ENCODE assay signal across 10 mouse cellular contexts in genomic region chr4:21679624-21680480, GRCm38 (mm10). TPM values are rescaled to one million over a fixed set of nuclear protein-coding genes. Genes with fewer than 3 reads are reported as not detected.
DNase-seq lines count a peak whose midpoint lies in the region; ATAC-seq and TF ChIP-seq lines count a peak whose summit lies in the region.
"Had no signal": no experiment of that assay in that cellular context is flagged by ENCODE, and none has a peak within 500 bp of the region (broad histone marks: within the 10 kb centered on the region; RNA-seq: fewer than 3 reads in every experiment).

No protein-coding gene starts in this region.

- H3K36me3 ChIP-seq in heart, embryonic 13.5 days: no peaks in the 10 kb centered on the region
- H3K36me3 ChIP-seq in embryonic facial prominence, embryonic 10.5 days (replicated peaks): no peaks in the 10 kb centered on the region
- H3K36me3 ChIP-seq in intestine, embryonic 14.5 days (ENCODE audit: control insufficient read depth, insufficient read depth, low read length): no peaks in the 10 kb centered on the region
- H3K36me3 ChIP-seq in midbrain, postnatal 0 days (ENCODE audit: insufficient read depth, low read length): no peaks in the 10 kb centered on the region

- H3K4me2 ChIP-seq in heart, embryonic 13.5 days: peak overlapping the region; percentile 73
- H3K4me2 ChIP-seq in intestine, embryonic 14.5 days (ENCODE audit: low read length): peak overlapping the region; percentile 54
- peak overlapping the region; percentile 36 for H3K4me2 ChIP-seq in midbrain, postnatal 0 days (ENCODE audit: low read depth, low read length, poor library complexity, severe bottlenecking)

- TF ChIP-seq CTCF in midbrain, postnatal 0 days (IDR thresholded peaks at IDR 0.05): no peak

- H3K4me3 ChIP-seq in heart, embryonic 13.5 days: peak overlapping the region; percentile 53
- H3K4me3 ChIP-seq in embryonic facial prominence, embryonic 10.5 days: peak overlapping the region; percentile 56
- H3K4me3 ChIP-seq in intestine, embryonic 14.5 days (ENCODE audit: low read depth, low read length): peak overlapping the region; percentile 36; the same call in 1 of the 2 replicates
- H3K4me3 ChIP-seq in midbrain, postnatal 0 days (ENCODE audit: low read depth, low read length): no peak overlapping the region; the same call in 1 of the 2 replicates

- 3% methylated on average over 42 of the region's 42 CpGs for whole genome bisulfite sequencing in heart, embryonic 13.5 days
- 2% methylated on average over 42 of the region's 42 CpGs for WGBS in embryonic facial prominence, embryonic 10.5 days
- WGBS in intestine, embryonic 14.5 days: 2% methylated on average over 42 of the region's 42 CpGs
- 2% methylated on average over 42 of the region's 42 CpGs for WGBS in midbrain, postnatal 0 days

- peaks cover 17% of the 10 kb centered on the region for H3K4me1 ChIP-seq in heart, embryonic 13.5 days
- H3K4me1 ChIP-seq in embryonic facial prominence, embryonic 10.5 days: peaks cover 19% of the 10 kb centered on the region
- peaks cover 6% of the 10 kb centered on the region; the same call in 1 of the 2 replicates for H3K4me1 ChIP-seq in intestine, embryonic 14.5 days (replicated peaks; ENCODE audit: control insufficient read depth, insufficient read depth, low read length)
- H3K4me1 ChIP-seq in midbrain, postnatal 0 days (ENCODE audit: insufficient read depth, low read length): no peaks in the 10 kb centered on the region

- no peak overlapping the region for H3K9ac ChIP-seq in heart, embryonic 13.5 days
- H3K9ac ChIP-seq in intestine, embryonic 14.5 days (ENCODE audit: low read length): no peak overlapping the region
- no peak overlapping the region for H3K9ac ChIP-seq in midbrain, postnatal 0 days (replicated peaks; ENCODE audit: low read length, poor library complexity, severe bottlenecking)

- peaks cover 100% of the 10 kb centered on the region for H3K27me3 ChIP-seq in heart, embryonic 13.5 days (replicated peaks)
- peaks cover 100% of the 10 kb centered on the region for H3K27me3 ChIP-seq in embryonic facial prominence, embryonic 10.5 days (replicated peaks; ENCODE audit: low read depth, poor library complexity, severe bottlenecking)
- peaks cover 100% of the 10 kb centered on the region for H3K27me3 ChIP-seq in intestine, embryonic 14.5 days (replicated peaks; ENCODE audit: control insufficient read depth, insufficient read depth, low read length)
- H3K27me3 ChIP-seq in midbrain, postnatal 0 days (ENCODE audit: insufficient read depth, low read length): peaks cover 85% of the 10 kb centered on the region

- no peaks in the 10 kb centered on the region for H3K9me3 ChIP-seq in heart, embryonic 13.5 days
- no peaks in the 10 kb centered on the region for H3K9me3 ChIP-seq in embryonic facial prominence, embryonic 10.5 days
- H3K9me3 ChIP-seq in intestine, embryonic 14.5 days (ENCODE audit: control insufficient read depth, low read length): no peaks in the 10 kb centered on the region
- no peaks in the 10 kb centered on the region for H3K9me3 ChIP-seq in midbrain, postnatal 0 days (ENCODE audit: low read length)

- no peak for ATAC-seq in heart, embryonic 13.5 days (ENCODE audit: extremely low read depth, insufficient number of reproducible peaks, low FRiP score, low TSS enrichment)
- ATAC-seq in intestine, embryonic 14.5 days (replicated peaks; ENCODE audit: low FRiP score, low TSS enrichment, low read depth): no peak
- peak; percentile 8; the same call in 1 of the 2 replicates for ATAC-seq in midbrain, postnatal 0 days (ENCODE audit: low FRiP score)

- DNase-seq in heart, postnatal 4 days: no peak
- no peak for DNase-seq in embryonic facial prominence, embryonic 10.5 days (ENCODE audit: low spot score)
- peak; percentile 66 for DNase-seq in intestine, embryonic 14.5 days (ENCODE audit: low spot score)
- no peak for DNase-seq in midbrain, postnatal 0 days (ENCODE audit: low spot score)
- no peak for DNase-seq in right cerebral cortex, postnatal 14 days
- DNase-seq in urinary bladder, postnatal 25 days (ENCODE audit: low spot score): no peak
- no peak for DNase-seq in adrenal gland, adult 8-10 months

- no peak overlapping the region for H3K27ac ChIP-seq in heart, embryonic 13.5 days (replicated peaks)
- no peak overlapping the region; the same call in 1 of the 2 replicates for H3K27ac ChIP-seq in embryonic facial prominence, embryonic 10.5 days (replicated peaks)
- H3K27ac ChIP-seq in intestine, embryonic 14.5 days (ENCODE audit: low read depth): no peak overlapping the region
- H3K27ac ChIP-seq in midbrain, postnatal 0 days (ENCODE audit: low read depth, low read length): no peak overlapping the region
- H3K27ac ChIP-seq: macrophage had no signal

RNA-seq across cellular contexts. Expression of gene Prdm13, which starts 5.9 kb away (rescaled TPM):
- polyA plus RNA-seq in heart, embryonic 13.5 days (2015; fragmentation: Nextera tagmentation; extraction: Ambion mirVana): not detected in 2 replicates
- not detected for total RNA-seq in heart, postnatal 4 days (2021)
- polyA plus RNA-seq in embryonic facial prominence, embryonic 10.5 days (2016; fragmentation: Nextera tagmentation; extraction: Ambion mirVana): 0.52 TPM in 1 of 2 replicates, not detected in the other
- polyA plus RNA-seq in intestine, embryonic 14.5 days (2014; fragmentation: Nextera tagmentation; extraction: Ambion mirVana): not detected in 2 replicates
- total RNA-seq in midbrain, postnatal 0 days (2014; rRNA removed): 0.76 and 2.7 TPM in 2 replicates
- 0.26 and 0.29 TPM in 2 replicates for polyA plus RNA-seq in midbrain, postnatal 0 days (2015; fragmentation: Nextera tagmentation; extraction: Ambion mirVana)
- total RNA-seq in adrenal gland, adult 8-10 months (2022): not detected
- polyA plus RNA-seq: gonadal fat pad, adult 2 months; macrophage had no signal

RNA-seq across cellular contexts. Expression of gene Ccnc, which starts 47.6 kb away (rescaled TPM):
- 25.7 and 26.7 TPM in 2 replicates for polyA plus RNA-seq in heart, embryonic 13.5 days (2015; fragmentation: Nextera tagmentation; extraction: Ambion mirVana)
- 10 to 100 TPM; 17.5 to 18.5 TPM for total RNA-seq in heart, postnatal 4 days (2021)
- polyA plus RNA-seq in embryonic facial prominence, embryonic 10.5 days (2016; fragmentation: Nextera tagmentation; extraction: Ambion mirVana): 46.6 TPM in 2 replicates
- 36.9 and 40.6 TPM in 2 replicates for polyA plus RNA-seq in intestine, embryonic 14.5 days (2014; fragmentation: Nextera tagmentation; extraction: Ambion mirVana)
- total RNA-seq in midbrain, postnatal 0 days (2014; rRNA removed): 29.2 and 39.1 TPM in 2 replicates
- 59.6 and 63.0 TPM in 2 replicates for polyA plus RNA-seq in midbrain, postnatal 0 days (2015; fragmentation: Nextera tagmentation; extraction: Ambion mirVana)
- 10 to 100 TPM; 20.6 to 29.6 (median 27.5) TPM for total RNA-seq in adrenal gland, adult 8-10 months (2022)
